Mouse (Mus musculus): ENCODE data around the gene Crmp1. TPM values are rescaled to one million over a fixed set of nuclear protein-coding genes. Genes with fewer than 3 reads are reported as not detected.

The Crmp1 gene
- polyA plus RNA-seq, 1 experiment from 2014 or later = 954 TPM

DNA sequence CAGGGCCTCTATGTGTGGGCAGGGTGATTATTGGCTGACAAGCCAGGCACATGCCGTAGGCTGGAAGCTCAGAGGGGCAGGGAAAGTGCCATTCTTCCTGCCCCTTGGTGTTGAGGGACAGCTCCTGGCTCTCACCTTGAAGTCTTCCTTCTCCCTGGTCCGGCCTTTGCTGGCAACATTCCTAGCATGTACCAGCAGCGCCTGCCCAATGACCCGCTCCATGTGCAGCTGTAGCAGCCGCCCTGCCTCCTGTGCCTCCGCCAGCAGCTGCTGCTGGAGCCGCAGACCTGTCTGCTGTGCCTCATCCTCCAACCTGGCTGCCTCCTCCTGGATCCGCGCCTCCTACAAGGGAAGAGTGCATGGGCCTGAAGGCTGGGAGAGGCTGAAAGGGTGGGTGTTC lies 68.3 kb downstream of the Crmp1 start:
- Histone ChIP-seq H3K4me3 (replicated peaks; ENCODE audit: low read length) (no peak overlapping the region), H3K9ac (replicated peaks; ENCODE audit: low read depth, low read length) (no peak overlapping the region), H3K27me3 (replicated peaks; ENCODE audit: control insufficient read depth, insufficient read depth, low read length) (no peaks in the 10 kb centered on the region), H3K4me1 (replicated peaks; ENCODE audit: control insufficient read depth, insufficient read depth, low read length) (no peaks in the 10 kb centered on the region), H3K4me2 (ENCODE audit: low read length) (no peak overlapping the region), H3K27ac (ENCODE audit: low read length) (no peak overlapping the region), H3K36me3 (ENCODE audit: control insufficient read depth, insufficient read depth) (peaks cover 3% of the 10 kb centered on the region), H3K9me3 (ENCODE audit: control insufficient read depth, low read length) (peaks cover 3% of the 10 kb centered on the region; the same call in 1 of the 2 replicates)
- ATAC-seq = no peak
- WGBS = 92% methylated on average over 9 of the region's 9 CpGs

GRCm38 (mm10) chr5:37312980-37313722 lies 71.4 kb downstream of the Crmp1 start:
- no peak overlapping the region for H3K4me2 ChIP-seq (ENCODE audit: low read length)
- no peak overlapping the region for H3K9ac ChIP-seq (replicated peaks; ENCODE audit: low read depth, low read length)
- WGBS = 90% methylated on average over 12 of the region's 12 CpGs
- H3K27ac ChIP-seq (ENCODE audit: low read length) = no peak overlapping the region
- H3K9me3 ChIP-seq (ENCODE audit: control insufficient read depth, low read length) = peaks cover 7% of the 10 kb centered on the region
- H3K27me3 ChIP-seq (replicated peaks; ENCODE audit: control insufficient read depth, insufficient read depth, low read length) = no peaks in the 10 kb centered on the region
- no peak for ATAC-seq
- H3K36me3 ChIP-seq (ENCODE audit: control insufficient read depth, insufficient read depth) = peaks cover 11% of the 10 kb centered on the region
- no peak overlapping the region for H3K4me3 ChIP-seq (replicated peaks; ENCODE audit: low read length)
- H3K4me1 ChIP-seq (replicated peaks; ENCODE audit: control insufficient read depth, insufficient read depth, low read length) = no peaks in the 10 kb centered on the region

GRCm38 (mm10) chr5:37318715-37319114 lies 77.0 kb downstream of the Crmp1 start:
- H3K9me3 ChIP-seq (ENCODE audit: control insufficient read depth, low read length) = peaks cover 7% of the 10 kb centered on the region
- H3K27me3 ChIP-seq (replicated peaks; ENCODE audit: control insufficient read depth, insufficient read depth, low read length) = no peaks in the 10 kb centered on the region
- 91% methylated on average over 6 of the region's 6 CpGs for WGBS
- H3K4me1 ChIP-seq (replicated peaks; ENCODE audit: control insufficient read depth, insufficient read depth, low read length) = no peaks in the 10 kb centered on the region
- no peak overlapping the region for H3K4me2 ChIP-seq (ENCODE audit: low read length)
- no peak overlapping the region for H3K9ac ChIP-seq (replicated peaks; ENCODE audit: low read depth, low read length)
- H3K27ac ChIP-seq (ENCODE audit: low read length) = no peak overlapping the region
- H3K36me3 ChIP-seq (ENCODE audit: control insufficient read depth, insufficient read depth) = peaks cover 11% of the 10 kb centered on the region
- ATAC-seq = no peak
- no peak overlapping the region for H3K4me3 ChIP-seq (replicated peaks; ENCODE audit: low read length)

GRCm38 (mm10) chr5:37320174-37320573 lies 78.4 kb downstream of the Crmp1 start:
- Histone ChIP-seq H3K9ac (replicated peaks; ENCODE audit: low read depth, low read length) (no peak overlapping the region), H3K4me1 (replicated peaks; ENCODE audit: control insufficient read depth, insufficient read depth, low read length) (no peaks in the 10 kb centered on the region), H3K27me3 (replicated peaks; ENCODE audit: control insufficient read depth, insufficient read depth, low read length) (no peaks in the 10 kb centered on the region), H3K9me3 (ENCODE audit: control insufficient read depth, low read length) (peaks cover 4% of the 10 kb centered on the region), H3K27ac (ENCODE audit: low read length) (no peak overlapping the region), H3K4me3 (replicated peaks; ENCODE audit: low read length) (no peak overlapping the region), H3K4me2 (ENCODE audit: low read length) (no peak overlapping the region), H3K36me3 (ENCODE audit: control insufficient read depth, insufficient read depth) (peaks cover 8% of the 10 kb centered on the region; the same call in 1 of the 2 replicates)
- ATAC-seq = no peak
- 74% methylated on average over 3 of the region's 3 CpGs for WGBS

GRCm38 (mm10) chr5:37320761-37321160 lies 79.0 kb downstream of the Crmp1 start:
- 96% methylated on average over 4 of the region's 4 CpGs for WGBS
- H3K27ac ChIP-seq (ENCODE audit: low read length) = no peak overlapping the region
- H3K9me3 ChIP-seq (ENCODE audit: control insufficient read depth, low read length) = peaks cover 2% of the 10 kb centered on the region; the same call in 1 of the 2 replicates
- no peaks in the 10 kb centered on the region for H3K4me1 ChIP-seq (replicated peaks; ENCODE audit: control insufficient read depth, insufficient read depth, low read length)
- no peaks in the 10 kb centered on the region for H3K27me3 ChIP-seq (replicated peaks; ENCODE audit: control insufficient read depth, insufficient read depth, low read length)
- H3K4me3 ChIP-seq (replicated peaks; ENCODE audit: low read length) = no peak overlapping the region
- no peak for ATAC-seq
- H3K9ac ChIP-seq (replicated peaks; ENCODE audit: low read depth, low read length) = no peak overlapping the region
- H3K4me2 ChIP-seq (ENCODE audit: low read length) = no peak overlapping the region
- peaks cover 8% of the 10 kb centered on the region; the same call in 1 of the 2 replicates for H3K36me3 ChIP-seq (ENCODE audit: control insufficient read depth, insufficient read depth)

DNA sequence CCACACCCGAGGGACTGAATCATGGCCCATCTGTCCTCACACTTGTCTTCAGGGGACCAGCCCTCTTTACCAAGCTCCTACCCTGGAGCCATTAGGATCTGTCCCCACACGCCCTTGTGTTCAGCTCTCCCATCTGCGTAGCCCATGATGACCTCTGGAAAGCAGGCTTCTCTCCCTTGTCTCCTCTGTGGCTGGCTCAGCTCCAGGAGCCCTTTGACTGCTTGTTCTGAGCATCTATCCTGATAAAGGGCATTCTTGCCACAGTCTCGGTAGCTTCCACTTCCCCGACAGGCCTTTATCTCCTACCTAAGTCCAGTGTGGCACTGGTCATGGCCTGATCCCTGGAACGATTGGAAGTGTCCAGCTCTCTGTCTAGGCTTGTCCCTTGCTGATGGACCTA lies 84.9 kb downstream of the Crmp1 start:
- WGBS = 92% methylated on average over 6 of the region's 6 CpGs
- Histone ChIP-seq H3K4me1 (replicated peaks; ENCODE audit: control insufficient read depth, insufficient read depth, low read length) (no peaks in the 10 kb centered on the region), H3K4me3 (replicated peaks; ENCODE audit: low read length) (no peak overlapping the region), H3K9ac (replicated peaks; ENCODE audit: low read depth, low read length) (no peak overlapping the region), H3K9me3 (ENCODE audit: control insufficient read depth, low read length) (no peaks in the 10 kb centered on the region), H3K27me3 (replicated peaks; ENCODE audit: control insufficient read depth, insufficient read depth, low read length) (no peaks in the 10 kb centered on the region), H3K36me3 (ENCODE audit: control insufficient read depth, insufficient read depth) (no peaks in the 10 kb centered on the region), H3K4me2 (ENCODE audit: low read length) (no peak overlapping the region), H3K27ac (ENCODE audit: low read length) (no peak overlapping the region)
- ATAC-seq = no peak

DNA sequence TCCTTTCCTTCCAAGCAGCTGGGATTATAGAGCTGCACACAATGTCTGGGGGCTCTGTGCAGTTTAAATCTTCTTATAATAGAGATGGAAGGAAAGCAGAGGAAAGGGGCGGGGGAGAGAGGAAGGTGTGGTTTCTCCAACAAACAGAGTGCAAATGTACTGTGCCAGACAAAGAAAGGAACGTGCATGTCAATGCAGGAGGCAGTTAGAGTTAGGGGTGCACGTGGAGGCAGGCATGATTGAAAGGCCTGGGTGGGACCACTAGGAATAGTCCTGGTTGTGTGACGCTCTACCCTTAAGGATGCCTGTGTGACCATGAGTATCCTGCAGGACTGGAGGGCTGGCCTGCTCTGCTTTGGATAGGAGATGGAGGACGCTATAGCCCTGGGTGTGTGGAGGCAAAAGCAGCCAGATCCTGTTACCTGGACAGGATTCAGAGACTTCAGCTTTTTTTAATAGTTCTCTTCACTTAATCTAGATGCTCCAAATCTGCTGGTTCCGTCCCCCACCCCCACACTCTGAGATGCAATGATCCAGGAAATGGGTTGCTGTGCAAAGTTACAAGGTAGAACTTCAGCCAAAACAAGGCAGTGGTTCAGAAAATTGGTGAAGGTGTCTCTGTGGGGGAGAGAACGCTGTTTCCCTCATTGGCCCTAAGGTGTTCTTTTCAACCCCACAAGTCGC lies 88.9 kb downstream of the Crmp1 start:
- Histone ChIP-seq H3K27me3 (replicated peaks; ENCODE audit: control insufficient read depth, insufficient read depth, low read length) (no peaks in the 10 kb centered on the region), H3K4me3 (replicated peaks; ENCODE audit: low read length) (no peak overlapping the region), H3K9ac (replicated peaks; ENCODE audit: low read depth, low read length) (no peak overlapping the region), H3K4me2 (ENCODE audit: low read length) (no peak overlapping the region), H3K36me3 (ENCODE audit: control insufficient read depth, insufficient read depth) (no peaks in the 10 kb centered on the region), H3K9me3 (ENCODE audit: control insufficient read depth, low read length) (no peaks in the 10 kb centered on the region), H3K27ac (ENCODE audit: low read length) (no peak overlapping the region), H3K4me1 (replicated peaks; ENCODE audit: control insufficient read depth, insufficient read depth, low read length) (no peaks in the 10 kb centered on the region)
- ATAC-seq = no peak
- WGBS = 82% methylated on average over 8 of the region's 8 CpGs

- no peaks in the 10 kb centered on the region for H3K27me3 ChIP-seq (replicated peaks; ENCODE audit: control insufficient read depth, insufficient read depth, low read length)
- no peaks in the 10 kb centered on the region for H3K36me3 ChIP-seq (ENCODE audit: control insufficient read depth, insufficient read depth)
- H3K4me3 ChIP-seq (replicated peaks; ENCODE audit: low read length) = no peak overlapping the region
- H3K27ac ChIP-seq (ENCODE audit: low read length) = no peak overlapping the region
- no peak overlapping the region for H3K4me2 ChIP-seq (ENCODE audit: low read length)
- H3K9ac ChIP-seq (replicated peaks; ENCODE audit: low read depth, low read length) = no peak overlapping the region
- ATAC-seq = no peak
- WGBS = 94% methylated on average over 2 of the region's 2 CpGs
- 0 out of 2 replicates have a peak, but pooled peaks cover 2% of the 10 kb centered on the region for H3K4me1 ChIP-seq (replicated peaks; ENCODE audit: control insufficient read depth, insufficient read depth, low read length)
- H3K9me3 ChIP-seq (ENCODE audit: control insufficient read depth, low read length) = no peaks in the 10 kb centered on the region
Observed at GRCm38 (mm10) chr5:37331133-37331505, 89.4 kb downstream of the Crmp1 start.

DNA sequence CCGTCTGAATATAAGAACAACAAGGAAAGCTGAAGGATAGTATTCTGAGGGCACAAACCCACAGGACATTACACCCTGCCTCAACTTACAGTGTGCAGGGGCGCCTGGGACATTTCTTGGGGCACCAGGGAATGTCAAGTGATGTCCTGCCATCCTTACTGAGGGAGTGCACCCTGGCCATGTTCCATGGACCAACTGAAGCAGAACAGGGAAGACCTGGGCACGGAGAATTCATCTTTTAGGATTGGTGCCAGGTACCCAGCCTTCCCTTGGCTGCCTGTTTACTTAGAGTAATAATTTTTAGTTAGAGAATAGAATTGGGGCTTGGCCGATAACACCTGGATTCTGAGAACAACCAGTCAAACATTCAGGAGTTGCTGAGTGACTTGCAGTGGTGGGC lies 90.3 kb downstream of the Crmp1 start:
- Histone ChIP-seq H3K27me3 (replicated peaks; ENCODE audit: control insufficient read depth, insufficient read depth, low read length) (no peaks in the 10 kb centered on the region), H3K36me3 (ENCODE audit: control insufficient read depth, insufficient read depth) (no peaks in the 10 kb centered on the region), H3K27ac (ENCODE audit: low read length) (no peak overlapping the region), H3K4me2 (ENCODE audit: low read length) (no peak overlapping the region), H3K4me1 (replicated peaks; ENCODE audit: control insufficient read depth, insufficient read depth, low read length) (peaks cover 7% of the 10 kb centered on the region; the same call in 1 of the 2 replicates), H3K9me3 (ENCODE audit: control insufficient read depth, low read length) (no peaks in the 10 kb centered on the region), H3K4me3 (replicated peaks; ENCODE audit: low read length) (no peak overlapping the region), H3K9ac (replicated peaks; ENCODE audit: low read depth, low read length) (no peak overlapping the region)
- no peak for ATAC-seq
- WGBS = 79% methylated on average over 4 of the region's 4 CpGs
